Mouse (Mus musculus) adrenal gland, postnatal 36 days (tissue): ENCODE results near the gene Cox19. TPM values are rescaled to one million over a fixed set of nuclear protein-coding genes. Genes with fewer than 3 reads are reported as not detected.
"Not testable (repeated sequence)": the region's sequence is repeated elsewhere in the genome, so short reads cannot be mapped to it uniquely, and the experiment has no call there.

ENCODE experiments used
- DNase-seq, 2 experiments: peaks; one replicate each; pipeline ENCODE4 v3.0.0; 2021; ENCODE audit warnings: mixed read lengths in 1 of 2
- long read RNA-seq, 2 experiments: library from polyadenylated mRNA; stranded (forward); transcript quantifications; one replicate each; pipeline ENCODE4 v2.0.0; 2021; ENCODE audit warnings: borderline sequencing depth in 2 of 2
- total RNA-seq, 2 experiments: library from RNA; stranded (reverse); gene quantifications; 2 replicates each; pipeline ENCODE4 v1.2.3; 2021

Cox19 gene
- 10 to 100 TPM; 71.0 to 87.5 TPM for total RNA-seq
- long read RNA-seq, experiment 1, transcript Cox19-201 (3 exons, 2,461 nt) = major isoform, 63 of 70 reads
- long read RNA-seq, experiment 1, partial matches to known transcripts = 1 of 70 reads
- long read RNA-seq, experiment 1, other reads (novel, unspliced or antisense) = 6 of 70 reads
- long read RNA-seq, experiment 2, transcript Cox19-201 (3 exons, 2,461 nt) = major isoform, 38 of 43 reads
- long read RNA-seq, experiment 2, partial matches to known transcripts = 0 of 43 reads
- long read RNA-seq, experiment 2, other reads (novel, unspliced or antisense) = 4 of 43 reads

DNA sequence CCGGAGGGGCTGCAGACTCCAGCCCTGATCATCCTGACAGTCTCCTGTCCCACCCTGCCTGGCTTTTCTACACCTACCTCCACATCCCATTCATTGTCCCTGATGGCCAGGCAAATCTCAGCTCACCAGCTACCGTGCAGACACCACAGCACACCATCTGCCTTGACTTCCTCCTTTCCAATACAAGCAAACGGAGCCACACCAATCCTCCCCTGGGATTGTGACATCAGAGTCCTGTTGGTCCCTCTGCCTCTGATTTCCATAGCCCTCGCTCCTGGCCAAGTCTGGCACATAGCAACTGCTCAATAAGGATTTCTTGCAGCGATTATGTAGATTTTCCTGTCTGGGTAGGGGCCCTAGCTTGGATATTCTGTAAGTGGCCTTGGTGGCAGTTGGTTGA lies at the start of gene Cox19:
Gene Cox19 (minus strand): TSS at position 285 of the 400 bp plus-strand sequence.
- no peak for DNase-seq

DNA sequence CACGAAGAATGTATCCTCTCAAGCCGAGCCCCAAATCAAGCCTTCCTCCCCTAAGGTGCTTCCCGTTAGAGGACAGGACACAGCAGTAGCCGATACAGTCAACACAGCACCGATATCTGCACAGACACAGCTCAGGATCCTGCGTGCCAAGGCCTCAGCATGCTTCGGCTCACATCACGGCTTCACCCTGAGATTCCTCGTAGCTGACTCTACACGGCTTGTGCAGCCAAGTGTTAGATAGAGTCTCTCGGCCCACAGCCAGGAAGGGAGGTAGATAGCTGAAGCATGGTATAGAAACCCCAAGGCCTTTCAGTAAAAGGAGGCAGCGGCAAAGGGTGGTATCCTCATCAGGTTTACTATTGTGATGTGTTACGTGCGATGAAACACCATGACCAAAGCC lies 48.8 kb upstream of the Cox19 start:
- DNase-seq = peak; percentile 41 to 45

DNA sequence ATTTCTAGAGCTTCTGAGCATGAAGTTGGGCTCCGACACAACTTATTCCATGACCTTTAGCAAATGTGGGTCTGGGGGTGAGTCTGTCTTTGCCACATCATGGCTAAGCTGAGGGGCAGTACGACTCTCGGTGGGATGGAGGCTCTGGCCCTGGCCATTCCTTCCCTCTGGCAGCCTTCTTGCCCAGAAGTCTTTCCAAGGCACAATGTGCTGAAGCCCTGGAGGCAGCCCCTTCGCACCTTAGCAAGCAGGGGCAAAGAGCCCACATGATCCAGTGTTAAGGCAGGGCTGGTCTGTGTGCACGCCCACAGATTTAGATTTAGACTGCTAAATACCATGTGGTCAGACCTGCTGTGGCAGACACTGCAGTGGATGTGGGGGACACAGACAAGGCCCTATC lies 47.6 kb upstream of the Cox19 start:
- DNase-seq = no peak

DNA sequence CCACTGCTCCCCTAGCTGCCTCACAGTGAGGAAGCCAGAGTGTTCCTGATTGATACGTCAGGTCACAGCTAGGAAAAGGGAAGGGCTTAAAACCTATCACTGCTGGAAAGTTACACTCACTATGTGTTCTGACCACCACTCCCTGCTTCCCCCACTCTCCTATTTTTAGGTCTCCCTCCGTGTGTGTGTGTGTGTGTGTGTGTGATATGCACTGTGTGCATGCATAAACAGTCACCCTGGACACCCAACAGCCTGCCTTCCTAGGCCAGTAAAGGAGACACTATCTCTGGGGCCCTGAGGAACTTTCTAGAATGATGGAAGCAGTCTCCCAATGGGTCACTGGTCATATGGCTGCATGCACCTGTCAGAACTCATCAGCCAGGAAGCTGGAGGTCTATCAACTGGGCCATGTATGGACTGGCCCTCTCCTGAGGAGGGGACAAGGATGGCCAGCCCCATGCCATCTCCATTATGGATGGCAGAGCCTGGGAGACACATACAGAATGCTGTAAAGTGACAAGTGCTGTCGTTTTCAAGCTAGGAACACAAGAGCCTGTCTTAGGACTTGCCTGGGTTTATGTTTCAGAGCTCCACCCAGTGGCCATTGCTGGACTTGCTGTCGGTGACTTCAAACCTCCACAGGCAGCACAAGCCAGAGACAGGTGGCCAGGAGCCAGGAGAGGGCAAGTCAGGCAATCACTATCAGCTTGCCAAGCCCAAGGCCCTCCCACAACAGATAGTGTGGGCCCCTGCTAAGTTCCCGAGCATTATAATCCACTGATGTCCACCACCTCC lies 46.9 kb upstream of the Cox19 start:
- DNase-seq = peak; percentile 93 to 94

DNA sequence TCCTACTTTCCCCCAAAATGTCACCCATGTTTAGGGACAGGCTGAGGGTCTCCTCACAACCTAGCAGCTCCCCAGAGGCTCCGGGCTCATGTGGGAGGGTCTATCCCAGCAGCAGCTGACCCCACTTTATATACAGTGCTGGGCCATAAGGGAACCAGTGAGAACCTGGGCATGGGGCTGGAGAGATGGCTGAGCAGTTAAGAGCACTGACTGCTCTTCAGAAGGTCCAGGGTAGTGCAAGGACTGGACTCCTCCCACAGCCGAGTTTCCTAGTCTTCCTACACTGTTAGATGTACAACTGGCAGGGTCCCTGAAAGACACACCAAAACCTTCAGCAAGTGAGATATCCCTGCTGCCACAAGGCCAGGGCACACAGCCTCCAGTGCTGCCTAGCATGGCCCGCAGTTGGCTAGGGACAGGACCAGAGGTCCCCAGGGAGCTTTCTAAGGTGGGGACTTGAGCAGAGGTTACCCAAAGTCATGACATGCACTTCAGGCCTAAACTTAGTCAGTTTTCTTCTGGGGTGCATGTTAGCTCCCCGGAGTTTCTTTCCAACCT lies 46.2 kb upstream of the Cox19 start:
- no peak for DNase-seq

DNA sequence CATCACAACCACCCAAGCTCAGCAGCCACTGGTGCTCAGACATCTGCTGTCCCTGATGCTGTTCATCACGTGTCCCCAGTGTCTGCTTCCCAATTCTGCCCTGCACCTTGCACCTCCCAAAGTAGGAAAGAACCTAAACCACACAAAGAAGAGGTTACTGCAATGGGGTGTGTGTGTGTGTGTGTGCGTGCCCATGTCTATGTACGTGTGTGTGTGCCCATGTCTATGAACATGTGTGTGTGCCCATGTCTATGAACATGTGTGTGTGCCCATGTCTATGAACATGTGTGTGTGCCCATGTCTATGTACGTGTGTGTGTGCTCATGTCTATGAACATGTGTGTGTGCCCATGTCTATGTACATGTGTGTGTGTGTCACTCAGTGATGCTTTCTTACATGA lies 44.3 kb upstream of the Cox19 start:
- DNase-seq = no peak

DNA sequence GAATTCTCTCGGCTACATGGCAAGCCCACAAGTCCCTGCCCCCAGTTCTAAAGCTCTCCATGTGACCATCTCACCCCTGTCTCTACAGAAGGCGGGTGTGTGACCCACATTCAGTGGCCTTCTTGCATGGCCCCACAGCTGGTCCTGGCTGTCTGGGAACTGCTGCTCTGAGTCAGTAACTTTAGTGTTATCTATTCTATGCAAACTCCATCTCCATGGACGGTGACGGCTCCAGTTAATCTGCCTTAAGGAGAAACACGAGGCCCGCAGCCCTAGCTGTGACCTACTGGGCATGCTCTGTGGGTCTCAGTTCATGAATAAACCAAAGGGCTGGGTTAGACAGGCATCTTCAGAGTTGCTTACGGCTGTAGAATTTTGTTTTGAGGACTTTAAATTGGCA lies 43.2 kb upstream of the Cox19 start:
- no peak for DNase-seq

DNA sequence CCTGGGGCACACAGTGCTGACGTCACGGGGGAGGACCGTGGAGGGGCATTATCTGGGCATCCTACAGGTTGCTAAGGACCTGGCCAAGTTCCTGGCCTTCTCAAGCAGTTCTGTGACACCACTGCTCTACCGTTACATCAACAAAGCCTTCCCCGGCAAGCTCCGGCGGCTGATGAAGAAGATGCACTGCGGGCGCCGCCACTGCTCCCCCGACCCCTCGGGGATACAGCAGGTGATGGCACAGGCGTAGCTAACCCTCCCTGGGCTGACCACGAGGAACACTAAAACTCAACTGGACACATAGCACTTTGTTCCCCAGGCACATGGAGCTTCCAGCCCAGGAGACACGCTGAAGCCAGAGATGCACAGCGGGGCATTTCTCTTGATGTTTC lies 42.0 kb upstream of the Cox19 start:
- no peak for DNase-seq

DNA sequence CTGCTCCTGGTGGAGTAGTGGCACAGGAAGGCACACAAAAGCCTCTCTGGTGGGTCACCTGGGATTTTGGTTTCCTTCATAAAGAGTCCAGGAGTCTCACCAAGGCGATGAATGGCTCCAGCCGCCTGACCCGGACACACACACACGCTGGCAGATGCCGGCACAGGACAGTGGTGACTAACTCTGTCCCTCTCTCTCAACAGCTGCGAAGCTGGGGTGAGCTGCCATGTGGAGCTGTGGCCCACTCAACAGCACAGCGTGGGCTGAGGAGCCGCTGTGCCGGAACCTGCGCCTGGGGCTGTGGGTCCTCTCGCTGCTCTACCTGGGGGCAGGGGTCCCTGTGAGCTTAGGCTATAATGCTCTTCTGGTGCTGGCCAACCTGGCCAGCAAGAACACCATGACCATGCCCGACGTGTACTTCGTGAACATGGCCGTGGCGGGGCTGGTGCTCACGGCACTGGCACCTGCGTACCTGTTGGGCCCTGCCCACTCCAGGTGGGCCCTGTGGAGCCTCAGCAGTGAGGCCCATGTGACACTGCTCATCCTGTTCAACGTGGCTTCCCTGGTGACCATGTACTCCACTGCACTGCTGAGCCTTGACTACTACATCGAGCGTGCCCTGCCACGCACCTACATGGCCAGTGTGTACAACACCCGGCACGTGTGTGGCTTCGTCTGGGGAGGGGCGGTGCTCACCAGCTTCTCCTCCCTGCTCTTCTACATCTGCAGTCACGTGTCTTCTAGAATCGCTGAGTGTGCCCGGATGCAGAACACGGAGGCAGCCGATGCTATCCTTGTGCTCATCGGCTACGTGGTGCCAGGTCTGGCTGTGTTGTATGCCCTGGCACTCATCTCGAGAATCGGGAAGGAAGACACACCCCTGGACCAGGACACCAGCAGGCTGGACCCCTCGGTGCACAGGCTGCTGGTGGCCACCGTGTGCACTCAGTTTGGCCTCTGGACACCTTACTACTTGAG lies 41.3 kb upstream of the Cox19 start:
- no peak for DNase-seq

DNA sequence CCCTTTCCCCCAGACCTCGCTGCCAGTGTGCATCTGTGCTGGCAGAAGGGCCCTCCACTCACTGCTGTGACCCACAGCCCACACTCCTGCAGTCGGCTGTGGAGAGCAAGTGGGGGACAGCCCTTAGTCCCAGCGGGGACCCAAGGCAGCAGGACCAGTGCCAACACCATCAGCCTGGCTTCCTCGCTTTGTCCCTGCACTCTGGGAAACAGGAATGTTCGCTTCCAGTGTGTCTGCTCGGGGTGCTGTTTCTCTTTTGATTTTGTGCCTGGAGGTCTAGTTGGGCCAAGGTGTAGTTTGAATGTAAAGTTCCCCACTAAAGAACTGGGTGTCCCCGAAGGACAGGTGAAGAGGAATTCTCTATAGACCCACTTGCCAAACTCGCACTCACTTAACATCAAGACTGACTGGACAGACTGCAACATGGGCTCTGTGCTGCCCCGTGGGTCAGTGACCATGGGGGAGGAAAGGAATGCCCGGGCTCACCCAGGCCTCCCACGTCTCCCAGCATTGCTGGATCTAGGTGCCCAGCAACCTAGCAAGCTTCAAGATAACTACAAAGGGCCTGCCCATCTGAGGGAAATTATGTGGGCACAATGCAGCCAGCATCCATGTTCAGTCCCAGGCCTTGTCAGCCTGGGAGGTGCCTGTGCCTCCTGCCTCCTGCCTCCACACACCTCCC lies 40.2 kb upstream of the Cox19 start:
- DNase-seq = no peak

DNA sequence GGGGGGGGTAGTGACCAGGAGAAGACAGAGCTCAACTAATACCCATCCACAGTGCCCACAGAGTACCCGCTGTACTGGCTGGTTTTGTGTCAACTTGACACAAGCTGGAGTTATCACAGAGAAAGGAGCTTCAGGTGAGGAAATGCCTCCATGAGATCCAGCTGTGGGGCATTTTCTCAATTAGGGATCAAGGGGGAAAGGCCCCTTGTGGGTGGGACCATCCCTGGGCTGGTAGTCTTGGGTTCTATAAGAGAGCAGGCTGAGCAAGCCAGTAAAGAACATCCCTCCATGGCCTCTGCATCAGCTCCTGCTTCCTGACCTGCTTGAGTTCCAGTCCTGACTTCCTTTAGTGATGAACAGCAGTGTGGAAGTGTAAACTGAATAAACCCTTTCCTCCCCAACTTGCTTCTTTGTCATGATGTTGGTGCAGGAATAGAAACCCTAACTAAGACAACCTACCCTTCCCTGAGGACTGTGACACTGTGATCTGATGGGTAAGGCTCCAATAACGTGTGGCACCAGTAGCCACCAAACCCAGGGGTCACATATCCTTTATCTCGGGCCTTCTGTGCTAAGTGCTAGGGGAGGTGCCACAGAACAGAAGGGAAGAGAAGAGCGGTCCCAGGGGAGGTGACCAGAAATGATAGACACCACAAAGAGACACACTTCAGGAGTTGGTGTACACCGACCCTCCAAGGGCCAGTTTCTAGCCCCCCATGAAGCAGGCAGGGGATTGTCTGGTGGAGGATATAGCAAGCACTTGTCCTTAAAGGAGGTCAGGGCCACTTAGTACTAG lies 39.3 kb upstream of the Cox19 start:
- DNase-seq = not testable (repeated sequence)

DNA sequence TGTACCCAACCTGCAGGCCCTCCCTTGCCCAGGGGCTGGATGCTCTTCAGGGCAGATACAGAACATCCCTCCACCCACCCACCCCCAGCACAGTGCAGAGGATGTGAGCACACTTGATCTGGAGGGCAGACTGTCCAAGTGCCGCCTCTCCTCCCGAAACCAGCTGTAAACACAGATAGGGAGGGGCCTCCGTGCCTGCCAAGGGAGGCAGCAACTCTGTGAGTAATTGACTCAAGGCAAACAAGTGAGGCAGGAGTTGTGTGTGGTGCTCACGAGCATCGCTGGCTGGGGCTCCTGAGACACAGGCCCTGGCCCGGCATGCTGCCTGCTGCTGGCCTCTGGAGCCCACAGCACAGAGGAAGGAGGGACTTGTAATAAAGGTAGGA lies 38.5 kb upstream of the Cox19 start:
- DNase-seq = peak; percentile 78 to 79

DNA sequence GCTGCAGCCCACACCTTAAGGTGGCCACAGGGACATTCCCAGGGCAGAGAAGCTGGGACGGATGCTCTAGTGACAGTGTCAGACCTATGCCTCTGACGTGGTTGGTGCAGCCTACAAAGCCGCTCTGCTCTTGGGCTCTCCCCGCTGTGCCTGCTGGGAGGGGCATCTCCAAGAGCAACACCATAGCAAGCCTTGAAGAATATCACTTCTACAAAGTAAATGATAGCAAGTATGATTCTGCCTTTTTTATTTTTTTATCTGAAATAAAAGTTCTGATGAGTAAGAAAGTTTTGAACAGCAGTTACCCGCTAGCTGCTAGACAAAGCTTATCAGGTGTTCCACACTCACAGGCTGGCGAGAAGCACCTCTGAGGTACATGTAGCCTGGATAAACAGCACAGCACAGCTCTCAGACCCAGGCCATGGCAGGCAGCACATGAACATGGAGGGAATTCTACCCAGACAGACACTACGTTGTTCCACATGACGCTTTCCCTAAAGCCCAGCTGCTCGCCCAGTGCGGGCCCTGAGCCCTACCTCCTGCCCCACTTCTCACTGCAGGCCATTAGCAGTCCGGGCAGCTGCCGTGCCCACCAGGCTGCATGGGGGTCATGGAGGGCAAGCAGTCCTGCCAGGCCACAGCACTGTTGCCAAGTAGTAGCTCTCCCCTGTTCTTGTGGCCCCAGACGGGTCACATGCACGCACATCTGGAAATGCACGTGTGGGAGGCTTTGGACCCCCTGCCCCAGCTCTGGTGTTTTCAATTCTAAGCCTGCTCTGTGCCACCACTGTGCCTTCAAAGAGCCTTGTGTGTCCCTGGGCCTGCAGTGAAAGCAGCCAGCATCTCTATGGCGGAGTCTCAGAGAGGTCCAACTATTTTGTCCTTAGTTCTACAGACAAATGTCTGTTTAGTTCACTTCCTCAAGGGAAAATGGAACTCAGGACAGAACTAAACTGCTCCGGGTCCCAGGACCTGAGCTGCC lies 37.8 kb upstream of the Cox19 start:
- no peak for DNase-seq

DNA sequence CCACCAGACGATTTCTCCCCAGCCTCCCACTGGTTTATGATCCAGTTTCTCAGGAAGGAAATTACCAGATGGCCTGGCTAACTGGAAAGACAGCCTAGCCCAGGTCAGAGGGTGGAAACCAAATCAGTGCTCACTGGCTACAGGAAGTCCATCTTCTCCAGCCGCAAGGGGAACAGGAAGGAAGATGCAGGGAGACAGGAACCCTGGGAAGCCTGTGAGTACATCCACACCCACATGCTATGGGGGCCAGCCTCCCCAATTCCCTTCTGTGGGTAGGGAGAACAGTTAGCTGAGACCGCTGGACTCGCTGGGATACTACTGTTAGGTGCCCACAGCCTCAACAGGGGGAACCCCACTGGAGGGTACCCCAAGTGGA lies 37.0 kb upstream of the Cox19 start:
- DNase-seq = no peak

DNA sequence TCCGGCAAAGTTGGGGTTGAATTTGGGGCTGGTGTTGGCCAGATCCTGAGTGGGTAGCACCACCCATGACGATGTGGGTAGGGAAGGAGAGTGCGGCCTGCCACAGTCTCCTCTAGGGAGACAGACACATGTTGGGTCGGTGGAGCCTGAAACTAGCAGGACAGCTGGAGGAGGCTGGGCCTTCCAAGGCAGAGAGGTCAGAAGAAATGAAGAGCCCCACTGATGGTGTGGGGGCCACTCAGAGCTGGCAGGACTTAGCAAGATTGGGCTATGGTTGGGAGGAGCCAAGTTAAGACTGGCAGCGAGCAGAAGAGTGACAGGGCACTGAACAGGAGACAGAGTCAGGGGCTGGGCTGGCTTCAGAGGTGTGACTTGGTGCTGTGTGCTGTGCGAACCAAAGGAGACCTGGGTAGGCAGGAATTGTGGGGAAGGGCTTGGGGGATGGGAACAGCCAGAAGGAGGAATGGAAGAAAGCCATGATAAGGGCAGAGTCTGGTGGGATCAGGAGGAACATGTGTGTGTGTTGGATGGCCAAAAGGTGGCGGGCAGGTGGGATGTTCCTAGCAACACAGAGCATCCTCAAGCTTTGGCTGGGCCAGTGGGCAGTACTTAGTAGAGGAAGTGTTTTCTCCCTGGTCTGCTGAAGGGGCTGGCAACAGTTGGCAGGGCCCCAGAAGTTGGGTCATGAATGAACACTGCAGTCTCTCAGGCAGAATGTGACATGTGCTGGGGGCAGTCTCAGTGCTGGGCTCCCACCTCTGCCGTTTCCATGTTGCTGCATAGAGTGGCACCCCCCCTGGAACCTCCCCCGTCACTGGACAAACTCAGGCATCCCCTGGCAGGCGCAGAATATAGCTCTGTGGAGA lies 36.3 kb upstream of the Cox19 start:
- DNase-seq = peak in 1 of 2 experiments; percentile 43

DNA sequence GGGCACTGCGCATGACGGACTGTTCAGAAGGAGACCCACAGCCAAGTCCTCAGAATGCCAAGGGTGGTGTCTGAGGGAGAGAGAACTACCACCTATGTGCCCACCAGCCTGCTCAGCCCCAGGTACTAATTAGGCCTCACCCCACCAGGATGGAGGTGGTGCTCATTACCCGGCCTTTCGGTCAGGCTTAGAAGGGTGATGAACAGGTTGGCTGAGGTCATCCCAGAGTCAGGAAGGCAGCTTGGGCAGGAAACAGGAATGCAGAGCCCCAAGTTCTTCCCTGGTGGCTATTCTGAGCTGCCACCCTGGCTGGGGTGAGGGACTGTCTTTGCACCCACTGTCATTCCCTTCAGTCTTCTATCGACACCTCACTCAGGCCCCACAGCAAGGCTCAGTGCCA lies 34.8 kb upstream of the Cox19 start:
- DNase-seq = no peak

DNA sequence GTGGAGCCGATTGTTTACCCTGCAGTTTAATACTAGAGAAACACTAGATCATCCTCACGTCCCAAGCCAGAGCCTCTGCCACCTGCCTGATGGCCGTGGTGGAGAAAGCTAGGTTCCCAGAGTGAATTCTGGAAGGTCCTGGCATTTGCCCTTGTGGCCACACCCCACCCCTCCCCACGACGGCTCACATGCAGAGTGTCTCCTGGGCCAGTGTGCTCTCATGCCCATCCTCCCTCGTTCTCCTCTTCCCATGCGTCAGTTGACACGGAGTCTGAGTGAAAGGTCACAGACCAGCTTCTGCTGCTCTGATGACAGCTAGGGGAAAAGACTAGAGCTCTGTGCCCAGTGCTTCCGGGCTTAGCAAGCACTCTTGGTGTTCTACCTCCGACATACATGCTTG lies 33.3 kb upstream of the Cox19 start:
- peak; percentile 62 to 78 for DNase-seq

DNA sequence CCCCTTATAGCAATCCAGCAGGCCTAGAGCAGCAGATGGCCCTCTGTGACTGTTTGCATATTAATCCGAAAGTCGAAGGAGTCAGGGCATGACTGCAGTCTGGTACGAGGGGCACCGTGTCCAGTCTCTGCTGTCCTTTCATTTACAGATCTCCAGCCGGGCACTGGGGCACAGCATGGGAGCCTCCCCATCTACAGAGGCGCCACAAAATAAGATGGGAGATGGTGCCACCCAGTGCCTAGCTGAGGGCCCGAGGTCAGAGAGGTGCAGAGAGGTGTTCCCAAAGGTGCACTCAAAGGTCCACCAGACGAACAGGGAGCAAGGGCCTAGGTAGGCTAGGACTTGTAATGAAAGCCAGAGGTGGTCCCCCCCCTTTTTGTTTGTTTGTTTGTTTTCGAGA lies 32.0 kb upstream of the Cox19 start:
- DNase-seq = no peak

DNA sequence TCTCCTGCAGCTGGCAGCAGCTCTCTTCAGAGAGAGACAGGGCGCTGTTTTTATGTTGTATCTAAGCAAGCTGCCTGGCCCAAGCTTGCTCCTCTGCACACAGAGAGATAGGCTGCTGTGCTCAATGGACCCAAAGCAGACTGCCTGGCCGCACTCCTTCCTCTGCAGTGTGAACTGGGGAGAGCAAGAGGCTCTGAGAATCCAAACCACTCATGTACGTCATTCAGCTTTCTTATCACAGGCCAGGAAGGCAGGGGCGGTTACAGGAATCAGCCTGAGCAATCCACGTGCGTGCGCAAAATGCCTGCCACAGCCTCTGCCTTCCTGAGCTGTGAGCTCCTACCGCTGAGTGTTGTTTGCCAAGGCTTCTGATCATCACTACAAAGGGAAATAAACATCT lies 31.5 kb upstream of the Cox19 start:
- DNase-seq = peak; percentile 52 to 66
